Mouse (Mus musculus) left cerebral cortex, postnatal 25 days (tissue): Measurements from ENCODE around the gene Myog. TPM values are rescaled to one million over a fixed set of nuclear protein-coding genes. Genes with fewer than 3 reads are reported as not detected.
"Not testable (repeated sequence)": the region's sequence is repeated elsewhere in the genome, so short reads cannot be mapped to it uniquely, and the experiment has no call there.

Experiments used
- DNase-seq, 2 experiments: peaks; one replicate each; pipeline ENCODE4 v3.0.0; 2022; ENCODE audit warnings: low spot score in 2 of 2, mixed read lengths in 1 of 2
- intact Hi-C: fragments of 180-260 bp; cut with DNase I; formaldehyde crosslinking; loops from one replicate; pipeline ENCODE4 v1.15.1; 2025
- total RNA-seq, 2 experiments: library from RNA; stranded (reverse); gene quantifications; 2 replicates each; pipeline ENCODE4 v1.2.3; 2021

Gene Myog
- total RNA-seq = not detected

GRCm38 (mm10) chr1:134289598-134290099 lies at the start of gene Myog:
TSS of gene Myog (plus strand) at chr1:134289989.
- no peak for DNase-seq
- intact Hi-C loops = no loop called here

- intact Hi-C loops = loop anchor here (5.0 kb wide), 2 partner anchors 92 to 118 kb away; partner anchors contain the start of gene Ppfia4
- DNase-seq = peak in 1 of 2 experiments; percentile 86
Measured at GRCm38 (mm10) chr1:134240701-134241100, 49.1 kb upstream of the Myog start.

GRCm38 (mm10) chr1:134241298-134241697 lies 48.5 kb upstream of the Myog start:
- DNase-seq = peak in 1 of 2 experiments; percentile 61
- intact Hi-C loops = loop anchor here (5.0 kb wide), 2 partner anchors 91 to 119 kb away; partner anchors contain the start of gene Ppfia4

GRCm38 (mm10) chr1:134242286-134242685 lies 47.5 kb upstream of the Myog start:
- intact Hi-C loops = loop anchor here (5.0 kb wide), 2 partner anchors 90 to 120 kb away; partner anchors contain the start of gene Ppfia4

GRCm38 (mm10) chr1:134243505-134243904 lies 46.3 kb upstream of the Myog start:
- intact Hi-C loops = loop anchor here (5.0 kb wide), 2 partner anchors 89 to 121 kb away; partner anchors contain the start of gene Ppfia4
- no peak for DNase-seq

More at GRCm38 (mm10) chr1:134242286-134242685, 47.5 kb upstream of the Myog start:
- no peak for DNase-seq

- DNase-seq = peak; percentile 85 to 93
- intact Hi-C loops = loop anchor here (1.0 to 5.0 kb wide), 4 partner anchors 47 to 122 kb away; partner anchors contain the start of gene Ppfia4
Measured at GRCm38 (mm10) chr1:134243948-134244914, 45.6 kb upstream of the Myog start.

- intact Hi-C loops = loop anchor here (2.0 kb wide), 1 partner anchor 48 kb away; no protein-coding TSS in a partner anchor
- DNase-seq = no peak
Measured at GRCm38 (mm10) chr1:134245004-134245717, 44.6 kb upstream of the Myog start.

- intact Hi-C loops = no loop called here
- DNase-seq = peak in 1 of 2 experiments; percentile 68
Measured at GRCm38 (mm10) chr1:134246590-134246989, 43.2 kb upstream of the Myog start.

GRCm38 (mm10) chr1:134249681-134250080 lies 40.1 kb upstream of the Myog start:
- DNase-seq, intact Hi-C loops: not testable (repeated sequence)

GRCm38 (mm10) chr1:134264341-134264740 lies 25.4 kb upstream of the Myog start:
- DNase-seq = no peak
- intact Hi-C loops = loop anchor here (5.0 kb wide), 1 partner anchor 63 kb away; no protein-coding TSS in a partner anchor

GRCm38 (mm10) chr1:134265797-134266196 lies 24.0 kb upstream of the Myog start:
- intact Hi-C loops = no loop called here
- DNase-seq = no peak

- intact Hi-C loops = no loop called here
- no peak for DNase-seq
Measured at GRCm38 (mm10) chr1:134270026-134270425, 19.8 kb upstream of the Myog start.

GRCm38 (mm10) chr1:134272754-134273250 lies 17.0 kb upstream of the Myog start:
- no peak for DNase-seq
- intact Hi-C loops = no loop called here

GRCm38 (mm10) chr1:134273493-134274395 lies 16.0 kb upstream of the Myog start:
- DNase-seq = peak; percentile 32 to 79
- intact Hi-C loops = no loop called here

- intact Hi-C loops = no loop called here
- peak in 1 of 2 experiments; percentile 47 for DNase-seq
Measured at GRCm38 (mm10) chr1:134274483-134274920, 15.3 kb upstream of the Myog start.

GRCm38 (mm10) chr1:134275616-134276464 lies 13.9 kb upstream of the Myog start:
- DNase-seq = peak in 1 of 2 experiments; percentile 64
- intact Hi-C loops = no loop called here

GRCm38 (mm10) chr1:134276823-134277222 lies 13.0 kb upstream of the Myog start:
- intact Hi-C loops = no loop called here
- DNase-seq = no peak
